Mouse (Mus musculus): Measurements from ENCODE around the gene March1. TPM values are rescaled to one million over a fixed set of nuclear protein-coding genes. Genes with fewer than 3 reads are reported as not detected.

March1 gene
- total and polyA plus RNA-seq, 3 experiments = 0.04 TPM; not detected in 2

DNA sequence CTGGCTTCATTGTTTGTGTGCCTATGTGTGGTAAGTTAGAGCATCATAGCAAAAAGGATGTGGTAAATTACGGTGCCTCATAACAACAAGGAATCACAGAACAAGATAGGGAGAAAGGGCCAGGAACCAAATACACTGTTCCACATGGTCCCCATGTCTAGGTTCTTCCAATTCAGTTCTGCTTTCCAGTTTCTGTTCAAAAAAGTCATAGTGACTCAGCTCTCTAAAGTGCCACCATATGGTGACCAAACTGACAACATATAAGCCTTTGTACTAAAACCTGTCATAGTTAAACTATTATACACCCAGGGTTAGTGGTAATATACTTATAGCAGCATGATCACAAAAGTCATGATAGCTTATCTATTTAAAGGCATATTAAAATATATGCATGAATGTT is 28.2 kb downstream of the March1 start:
- no peak for DNase-seq (ENCODE audit: low read depth, low spot score)
- Histone ChIP-seq H3K27ac (ENCODE audit: control insufficient read depth, low read depth, low read length) (no peak overlapping the region), H3K4me1 (ENCODE audit: control insufficient read depth in 1 of 2, insufficient read depth in 2 of 2, low read length in 2 of 2) (no peaks in the 10 kb centered on the region), H3K79me2 (ENCODE audit: control insufficient read depth, insufficient read depth, low read length, poor library complexity) (no peaks in the 10 kb centered on the region), H3K9ac (ENCODE audit: control insufficient read depth, low read depth, low read length, poor library complexity, severe bottlenecking) (no peak overlapping the region), H3K27me3 (ENCODE audit: control insufficient read depth in 1 of 2, insufficient read depth in 2 of 2, low read length in 2 of 2) (no peaks in the 10 kb centered on the region), H3K4me3 (ENCODE audit: control insufficient read depth in 1 of 2, insufficient read depth in 1 of 2, low read depth in 2 of 2, low read length in 2 of 2) (no peak overlapping the region), H3K9me3 (replicated peaks; ENCODE audit: insufficient read depth, low read length) (no peaks in the 10 kb centered on the region), H3K36me3 (ENCODE audit: control insufficient read depth in 1 of 2, insufficient read depth in 2 of 2, low read length in 2 of 2) (no peaks in the 10 kb centered on the region)
- TF ChIP-seq POLR2A (IDR thresholded peaks at IDR 0.05; ENCODE audit: control insufficient read depth in 1 of 2, insufficient read depth in 1 of 2, low read depth in 1 of 2, low read length in 2 of 2, poor library complexity in 1 of 2) = no peak
- TF ChIP-seq USF1 (IDR thresholded peaks at IDR 0.05; ENCODE audit: low read depth, low read length) = no peak
- no peak for TF ChIP-seq RAD21 (IDR thresholded peaks at IDR 0.05; ENCODE audit: low read depth, low read length)
- no peak for TF ChIP-seq BHLHE40 (IDR thresholded peaks at IDR 0.05; ENCODE audit: borderline replicate concordance, low read depth, low read length)
- TF ChIP-seq E2F4 (IDR thresholded peaks at IDR 0.05; ENCODE audit: borderline replicate concordance, low read depth, low read length) = no peak
- TF ChIP-seq ZMIZ1 (IDR thresholded peaks at IDR 0.05; ENCODE audit: low read depth, low read length) = no peak
- TF ChIP-seq GATA1 (IDR thresholded peaks at IDR 0.05; ENCODE audit: low read depth, low read length) = no peak
- no peak for TF ChIP-seq RCOR1 (IDR thresholded peaks at IDR 0.05; ENCODE audit: low read depth, low read length)
- no peak for TF ChIP-seq TBP (IDR thresholded peaks at IDR 0.05; ENCODE audit: low read depth, low read length)
- no peak for TF ChIP-seq GABPA (IDR thresholded peaks at IDR 0.05; ENCODE audit: low read depth, low read length)
- no peak for TF ChIP-seq MAX (IDR thresholded peaks at IDR 0.05; ENCODE audit: low read length)
- no peak for TF ChIP-seq POLR2AphosphoS5 (IDR thresholded peaks at IDR 0.05; ENCODE audit: borderline replicate concordance, low read depth, low read length)
- no peak for TF ChIP-seq MYB (IDR thresholded peaks at IDR 0.05; ENCODE audit: low read depth, low read length)
- no peak for TF ChIP-seq NRF1 (IDR thresholded peaks at IDR 0.05; ENCODE audit: insufficient read depth, low read depth, low read length, poor library complexity, severe bottlenecking)
- TF ChIP-seq CTCF (IDR thresholded peaks at IDR 0.05 in 2 of 3, conservative IDR thresholded peaks at IDR 0.05 in 1 of 3; ENCODE audit: control insufficient read depth in 1 of 3, insufficient read depth in 1 of 3, low read depth in 2 of 3, low read length in 3 of 3, poor library complexity in 1 of 3, severe bottlenecking in 1 of 3) = no peak

DNA sequence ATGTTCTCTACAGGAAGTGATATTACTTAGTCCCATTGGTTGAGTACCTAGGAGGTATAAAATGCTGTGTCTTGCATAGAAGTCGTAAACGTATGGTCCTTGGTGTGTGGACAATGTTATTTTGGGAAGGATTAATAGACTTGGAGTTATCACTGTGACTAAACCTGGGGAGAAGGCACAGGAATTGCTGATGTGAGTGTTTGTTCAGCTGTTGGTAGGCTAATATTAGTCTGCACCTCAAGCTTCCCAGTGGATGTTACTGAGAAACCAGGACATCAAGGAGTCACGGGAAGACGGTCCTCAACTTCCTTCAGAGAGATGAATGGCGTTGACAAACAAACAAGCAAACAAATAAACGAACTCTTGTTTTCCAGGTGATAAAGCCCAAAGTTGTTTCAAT is 38.2 kb downstream of the March1 start:
- Histone ChIP-seq H3K9ac (ENCODE audit: control insufficient read depth, low read depth, low read length, poor library complexity, severe bottlenecking) (no peak overlapping the region), H3K27me3 (ENCODE audit: control insufficient read depth in 1 of 2, insufficient read depth in 2 of 2, low read length in 2 of 2) (no peaks in the 10 kb centered on the region), H3K9me3 (replicated peaks; ENCODE audit: insufficient read depth, low read length) (no peaks in the 10 kb centered on the region), H3K79me2 (ENCODE audit: control insufficient read depth, insufficient read depth, low read length, poor library complexity) (no peaks in the 10 kb centered on the region), H3K27ac (ENCODE audit: control insufficient read depth, low read depth, low read length) (no peak overlapping the region), H3K4me1 (ENCODE audit: control insufficient read depth in 1 of 2, insufficient read depth in 2 of 2, low read length in 2 of 2) (no peaks in the 10 kb centered on the region), H3K4me3 (ENCODE audit: control insufficient read depth in 1 of 2, insufficient read depth in 1 of 2, low read depth in 2 of 2, low read length in 2 of 2) (no peak overlapping the region), H3K36me3 (ENCODE audit: control insufficient read depth in 1 of 2, insufficient read depth in 2 of 2, low read length in 2 of 2) (no peaks in the 10 kb centered on the region)
- DNase-seq (ENCODE audit: low read depth, low spot score) = no peak
- TF ChIP-seq EP300 (IDR thresholded peaks at IDR 0.05; ENCODE audit: low read depth in 1 of 2, low read length in 2 of 2) = no peak
- TF ChIP-seq RAD21 (IDR thresholded peaks at IDR 0.05; ENCODE audit: low read depth, low read length) = no peak
- TF ChIP-seq POLR2AphosphoS5 (IDR thresholded peaks at IDR 0.05; ENCODE audit: borderline replicate concordance, low read depth, low read length) = no peak
- TF ChIP-seq MYC (IDR thresholded peaks at IDR 0.05; ENCODE audit: low read depth, low read length) = no peak
- no peak for TF ChIP-seq ETS1 (IDR thresholded peaks at IDR 0.05; ENCODE audit: low read depth, low read length)
- no peak for TF ChIP-seq ELF1 (IDR thresholded peaks at IDR 0.05; ENCODE audit: low read depth, low read length)
- no peak for TF ChIP-seq NRF1 (IDR thresholded peaks at IDR 0.05; ENCODE audit: insufficient read depth, low read depth, low read length, poor library complexity, severe bottlenecking)
- TF ChIP-seq MYB (IDR thresholded peaks at IDR 0.05; ENCODE audit: low read depth, low read length) = no peak
- no peak for TF ChIP-seq POLR2AphosphoS2 (IDR thresholded peaks at IDR 0.05; ENCODE audit: low read length)
- TF ChIP-seq GATA1 (IDR thresholded peaks at IDR 0.05; ENCODE audit: low read depth, low read length) = no peak
- no peak for TF ChIP-seq MAFK (IDR thresholded peaks at IDR 0.05; ENCODE audit: borderline replicate concordance, low read depth, low read length)
- no peak for TF ChIP-seq CHD1 (IDR thresholded peaks at IDR 0.05; ENCODE audit: low read depth, low read length)
- no peak for TF ChIP-seq KAT2A (conservative IDR thresholded peaks at IDR 0.05; ENCODE audit: low read depth, low read length)
- no peak for TF ChIP-seq JUND (IDR thresholded peaks at IDR 0.05; ENCODE audit: low read depth, low read length)
- TF ChIP-seq ZC3H11A (IDR thresholded peaks at IDR 0.05; ENCODE audit: low read depth, low read length) = no peak
- TF ChIP-seq ZMIZ1 (IDR thresholded peaks at IDR 0.05; ENCODE audit: low read depth, low read length) = no peak
- TF ChIP-seq MEF2A (IDR thresholded peaks at IDR 0.05; ENCODE audit: extremely low read depth, insufficient replicate concordance, low read depth, low read length, poor library complexity, severe bottlenecking) = no peak
- TF ChIP-seq TCF12 (IDR thresholded peaks at IDR 0.05; ENCODE audit: low read depth, low read length) = no peak
- TF ChIP-seq ZKSCAN1 (IDR thresholded peaks at IDR 0.05; ENCODE audit: low read depth, low read length) = no peak
- no peak for TF ChIP-seq ZNF384 (IDR thresholded peaks at IDR 0.05; ENCODE audit: low read depth, low read length)

Measured in MEL (cell line).